Mouse (Mus musculus) ES-Bruce4 (cell line): ENCODE measurements at regions not wholly inside any gene's neighbourhood (a gene's known extent, or its start where the extent isn't known, plus 50 kb on each side); places are given as distances from the start of the nearest gene placed in this dataset.

Experiments used
- H3K27ac ChIP-seq: 2 replicates; pipeline ENCODE4 v1.5.1; 2012; ENCODE audit warnings: low read length, inconsistent platforms; ENCODE audit not compliant: insufficient read depth
- H3K27me3 ChIP-seq: 2 replicates; pipeline ENCODE4 v1.6.1; 2012; ENCODE audit warnings: mild to moderate bottlenecking, low read length, inconsistent platforms; ENCODE audit not compliant: control insufficient read depth, poor library complexity, insufficient read depth, severe bottlenecking
- H3K36me3 ChIP-seq: 2 replicates; pipeline ENCODE4 v1.6.1; 2012; ENCODE audit warnings: inconsistent platforms, mild to moderate bottlenecking, low read length, moderate library complexity; ENCODE audit not compliant: control insufficient read depth, poor library complexity, insufficient read depth, severe bottlenecking
- H3K4me1 ChIP-seq: one replicate; pipeline ENCODE4 v1.8.1; 2011; ENCODE audit warnings: low read length; ENCODE audit not compliant: control insufficient read depth, insufficient read depth
- H3K4me3 ChIP-seq: 2 replicates; pipeline ENCODE4 v1.5.1; 2011; ENCODE audit warnings: low read depth, mild to moderate bottlenecking, low read length
- H3K9ac ChIP-seq: 2 replicates; pipeline ENCODE4 v1.6.1; 2012; ENCODE audit warnings: low read depth, mild to moderate bottlenecking, inconsistent platforms; ENCODE audit not compliant: poor library complexity, severe bottlenecking
- H3K9me3 ChIP-seq: replicated peaks from 2 replicates; pipeline ENCODE4 v1.6.1; 2012; ENCODE audit warnings: mild to moderate bottlenecking, low read length, inconsistent platforms; ENCODE audit not compliant: control insufficient read depth, poor library complexity, insufficient read depth, severe bottlenecking
- CTCF ChIP-seq: IDR thresholded peaks from one replicate; pipeline ENCODE4 v1.8.1; 2011; ENCODE audit warnings: low read depth, low read length
- EP300 ChIP-seq: IDR thresholded peaks from 2 replicates; pipeline ENCODE4 v1.6.1; 2011; ENCODE audit warnings: low read depth, low read length; ENCODE audit not compliant: insufficient read depth
- POLR2A ChIP-seq: IDR thresholded peaks from one replicate; pipeline ENCODE4 v1.8.1; 2011; ENCODE audit warnings: low read length; ENCODE audit not compliant: insufficient read depth

DNA sequence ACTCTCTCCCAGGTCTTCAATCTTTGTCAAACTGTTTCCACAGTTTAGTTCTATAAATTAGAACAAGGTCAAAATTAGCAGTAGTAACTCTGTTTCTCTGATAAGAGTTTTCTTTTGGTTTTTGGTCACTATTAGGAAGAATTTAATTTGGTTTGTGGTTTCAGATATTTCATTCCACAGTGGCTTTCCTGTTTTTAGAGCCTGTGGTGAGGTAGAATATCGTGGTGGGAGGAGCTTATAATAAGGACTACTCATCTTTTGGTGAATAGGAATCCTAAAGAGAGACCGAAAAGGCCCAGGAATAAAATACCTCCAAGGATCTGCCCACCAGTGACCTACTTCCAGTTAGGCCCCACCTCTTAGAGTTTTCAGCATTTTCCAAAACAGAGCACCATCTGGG, 125.8 kb upstream of the Fut8 start:
- Histone ChIP-seq H3K9ac (no peak overlapping the region), H3K9me3 (no peaks in the 10 kb centered on the region), H3K4me1 (no peaks in the 10 kb centered on the region), H3K27ac (no peak overlapping the region), H3K27me3 (no peaks in the 10 kb centered on the region), H3K36me3 (no peaks in the 10 kb centered on the region), H3K4me3 (no peak overlapping the region)
- TF ChIP-seq EP300 = no peak
- no peak for TF ChIP-seq POLR2A
- no peak for TF ChIP-seq CTCF

- no peak for TF ChIP-seq EP300
- no peak for TF ChIP-seq CTCF
- TF ChIP-seq POLR2A = no peak
- H3K4me1 ChIP-seq = no peaks in the 10 kb centered on the region
- H3K9me3 ChIP-seq = no peaks in the 10 kb centered on the region
- H3K27ac ChIP-seq = no peak overlapping the region
- H3K4me3 ChIP-seq = no peak overlapping the region
- no peaks in the 10 kb centered on the region for H3K27me3 ChIP-seq
- H3K36me3 ChIP-seq = no peaks in the 10 kb centered on the region
- H3K9ac ChIP-seq = no peak overlapping the region
Observed at GRCm38 (mm10) chr12:77107251-77107650, 130.7 kb upstream of the Fut8 start.

GRCm38 (mm10) chr12:77105887-77106600, 131.9 kb upstream of the Fut8 start:
- Histone ChIP-seq H3K36me3 (no peaks in the 10 kb centered on the region), H3K27ac (no peak overlapping the region), H3K9me3 (no peaks in the 10 kb centered on the region), H3K4me3 (no peak overlapping the region), H3K27me3 (no peaks in the 10 kb centered on the region), H3K9ac (no peak overlapping the region), H3K4me1 (no peaks in the 10 kb centered on the region)
- TF ChIP-seq POLR2A = no peak
- no peak for TF ChIP-seq CTCF

DNA sequence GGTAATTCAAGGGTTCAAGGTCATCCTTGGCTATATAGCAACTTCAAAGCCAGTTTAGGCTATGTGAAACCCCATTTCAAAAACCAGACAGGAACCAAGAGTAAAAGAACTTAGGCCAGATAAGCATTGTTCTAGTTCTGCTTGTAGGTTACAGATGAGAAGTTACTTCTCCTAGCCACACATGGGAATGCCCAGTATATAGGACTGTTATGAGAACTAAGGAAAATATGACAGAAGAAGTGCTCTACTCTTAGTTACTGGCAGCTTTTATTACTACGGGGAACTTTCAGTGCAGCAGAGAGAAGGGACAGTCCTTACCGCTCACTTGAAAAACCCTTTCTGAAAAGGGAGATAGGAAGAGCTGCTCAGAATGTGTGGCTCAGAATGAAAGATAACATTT, 137.4 kb upstream of the Fut8 start:
- Histone ChIP-seq H3K9ac (no peak overlapping the region), H3K27me3 (no peaks in the 10 kb centered on the region), H3K36me3 (no peaks in the 10 kb centered on the region), H3K9me3 (no peaks in the 10 kb centered on the region), H3K4me1 (no peaks in the 10 kb centered on the region), H3K27ac (no peak overlapping the region), H3K4me3 (no peak overlapping the region)
- TF ChIP-seq CTCF (no peak), POLR2A (no peak), EP300 (no peak)

DNA sequence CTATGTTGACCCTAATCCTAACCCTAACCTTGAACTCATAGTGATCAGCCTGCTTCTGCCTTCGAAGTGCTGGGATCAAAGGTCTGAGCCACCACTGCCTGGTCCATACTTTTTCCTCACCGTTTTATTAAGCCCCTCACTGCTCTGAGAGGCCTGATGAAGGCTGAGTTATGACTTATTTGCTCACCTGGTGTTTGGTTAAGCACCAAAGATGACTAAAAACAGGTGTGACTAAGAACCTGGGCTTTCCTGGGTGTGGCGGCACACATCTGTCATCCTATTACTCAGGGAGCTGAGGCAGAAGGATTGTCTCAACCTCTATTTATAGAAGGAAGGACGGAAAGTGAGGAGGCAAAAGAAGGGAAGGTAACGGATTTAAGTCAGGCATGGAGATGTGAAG, 137.5 kb upstream of the Max start:
- Histone ChIP-seq H3K27ac (no peak overlapping the region), H3K9me3 (no peaks in the 10 kb centered on the region), H3K27me3 (no peaks in the 10 kb centered on the region), H3K4me1 (no peaks in the 10 kb centered on the region), H3K4me3 (no peak overlapping the region), H3K9ac (no peak overlapping the region), H3K36me3 (no peaks in the 10 kb centered on the region)
- no peak for TF ChIP-seq CTCF
- no peak for TF ChIP-seq POLR2A
- TF ChIP-seq EP300 = no peak

DNA sequence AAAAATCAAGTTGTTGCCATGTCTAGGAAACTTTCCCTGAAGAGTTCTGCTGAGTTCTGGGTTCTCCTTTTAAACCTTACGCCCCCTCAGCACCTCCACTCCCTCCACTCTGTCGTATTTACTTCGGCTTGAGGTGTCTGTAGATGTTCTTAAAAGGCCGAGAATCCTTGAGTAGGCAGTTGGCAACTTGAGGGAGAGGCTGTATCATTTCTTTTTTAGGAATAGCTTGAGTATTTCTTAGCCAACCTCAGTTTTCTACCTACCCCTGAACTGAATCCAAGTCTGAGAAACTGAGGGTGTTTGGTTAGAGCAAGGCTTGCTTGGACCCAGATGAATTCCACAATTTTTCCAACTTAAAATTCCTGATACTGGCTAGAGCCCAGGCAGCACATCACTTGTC, 136.8 kb upstream of the Max start:
- Histone ChIP-seq H3K27me3 (no peaks in the 10 kb centered on the region), H3K4me3 (no peak overlapping the region), H3K27ac (no peak overlapping the region), H3K9ac (no peak overlapping the region), H3K9me3 (no peaks in the 10 kb centered on the region), H3K36me3 (no peaks in the 10 kb centered on the region), H3K4me1 (no peaks in the 10 kb centered on the region)
- TF ChIP-seq EP300 = no peak
- no peak for TF ChIP-seq CTCF
- TF ChIP-seq POLR2A = no peak
